8 mouse cellular contexts compared by ENCODE assay signal in genomic region chr4:88209351-88209814, GRCm38 (mm10).
DNase-seq lines count a peak whose midpoint lies in the region; ATAC-seq and TF ChIP-seq lines count a peak whose summit lies in the region.

No protein-coding gene starts in this region.

- WGBS in embryonic facial prominence, embryonic 13.5 days = 68% methylated on average over 3 of the region's 3 CpGs
- 84% methylated on average over 3 of the region's 3 CpGs for WGBS in embryonic facial prominence, embryonic 10.5 days
- WGBS in midbrain, postnatal 0 days = 52% methylated on average over 3 of the region's 3 CpGs
- WGBS in kidney, embryonic 15.5 days = 44% methylated on average over 3 of the region's 3 CpGs

- no peak overlapping the region for H3K9ac ChIP-seq in embryonic facial prominence, embryonic 13.5 days
- H3K9ac ChIP-seq in midbrain, postnatal 0 days (replicated peaks; ENCODE audit: low read length, poor library complexity, severe bottlenecking) = no peak overlapping the region
- H3K9ac ChIP-seq in kidney, embryonic 15.5 days = no peak overlapping the region

- peak; percentile 15; the same call in 1 of the 2 replicates for ATAC-seq in embryonic facial prominence, embryonic 13.5 days (ENCODE audit: insufficient number of reproducible peaks, insufficient read depth, low FRiP score, low TSS enrichment, low read depth)
- ATAC-seq in midbrain, postnatal 0 days (ENCODE audit: low FRiP score) = peak; percentile 20; the same call in 1 of the 2 replicates
- ATAC-seq in kidney, embryonic 15.5 days (replicated peaks; ENCODE audit: low FRiP score) = no peak

- H3K36me3 ChIP-seq in embryonic facial prominence, embryonic 13.5 days = no peaks in the 10 kb centered on the region
- H3K36me3 ChIP-seq in embryonic facial prominence, embryonic 10.5 days (replicated peaks) = no peaks in the 10 kb centered on the region
- H3K36me3 ChIP-seq in midbrain, postnatal 0 days (ENCODE audit: insufficient read depth, low read length) = no peaks in the 10 kb centered on the region
- no peaks in the 10 kb centered on the region for H3K36me3 ChIP-seq in kidney, embryonic 15.5 days

- H3K27me3 ChIP-seq in embryonic facial prominence, embryonic 13.5 days = no peaks in the 10 kb centered on the region
- H3K27me3 ChIP-seq in embryonic facial prominence, embryonic 10.5 days (replicated peaks; ENCODE audit: low read depth, poor library complexity, severe bottlenecking) = no peaks in the 10 kb centered on the region
- no peaks in the 10 kb centered on the region for H3K27me3 ChIP-seq in midbrain, postnatal 0 days (ENCODE audit: insufficient read depth, low read length)
- no peaks in the 10 kb centered on the region for H3K27me3 ChIP-seq in kidney, embryonic 15.5 days

- DNase-seq in embryonic facial prominence, embryonic 10.5 days (ENCODE audit: low spot score) = no peak
- peak; percentile 36 for DNase-seq in urinary bladder, postnatal 14 days (ENCODE audit: low spot score)
- DNase-seq in urinary bladder, postnatal 10 days (ENCODE audit: low spot score) = no peak
- DNase-seq in left cerebral cortex, adult 11 months (ENCODE audit: low spot score) = peak; percentile 28
- DNase-seq in midbrain, postnatal 0 days (ENCODE audit: low spot score) = peak; percentile 73
- DNase-seq in c-Kit-positive CD71-positive TER-119-positive erythroid progenitor cells, embryonic 14.5 days (ENCODE audit: low spot score) = no peak

- no peaks in the 10 kb centered on the region for H3K9me3 ChIP-seq in embryonic facial prominence, embryonic 13.5 days
- no peaks in the 10 kb centered on the region for H3K9me3 ChIP-seq in embryonic facial prominence, embryonic 10.5 days
- H3K9me3 ChIP-seq in midbrain, postnatal 0 days (ENCODE audit: low read length) = no peaks in the 10 kb centered on the region
- H3K9me3 ChIP-seq in kidney, embryonic 15.5 days (replicated peaks) = no peaks in the 10 kb centered on the region

- no peak overlapping the region for H3K4me3 ChIP-seq in embryonic facial prominence, embryonic 13.5 days
- no peak overlapping the region for H3K4me3 ChIP-seq in embryonic facial prominence, embryonic 10.5 days
- H3K4me3 ChIP-seq in midbrain, postnatal 0 days (ENCODE audit: low read depth, low read length) = no peak overlapping the region
- H3K4me3 ChIP-seq in kidney, embryonic 15.5 days (replicated peaks) = no peak overlapping the region

- no peaks in the 10 kb centered on the region for H3K4me1 ChIP-seq in embryonic facial prominence, embryonic 13.5 days
- H3K4me1 ChIP-seq in embryonic facial prominence, embryonic 10.5 days = no peaks in the 10 kb centered on the region
- peaks cover 8% of the 10 kb centered on the region; the same call in 1 of the 2 replicates for H3K4me1 ChIP-seq in midbrain, postnatal 0 days (ENCODE audit: insufficient read depth, low read length)
- H3K4me1 ChIP-seq in kidney, embryonic 15.5 days = no peaks in the 10 kb centered on the region

- H3K27ac ChIP-seq in embryonic facial prominence, embryonic 13.5 days = no peak overlapping the region
- no peak overlapping the region for H3K27ac ChIP-seq in embryonic facial prominence, embryonic 10.5 days (replicated peaks)
- no peak overlapping the region for H3K27ac ChIP-seq in midbrain, postnatal 0 days (ENCODE audit: low read depth, low read length)
- no peak overlapping the region for H3K27ac ChIP-seq in kidney, embryonic 15.5 days

- no peak overlapping the region for H3K4me2 ChIP-seq in embryonic facial prominence, embryonic 13.5 days
- no peak overlapping the region for H3K4me2 ChIP-seq in midbrain, postnatal 0 days (ENCODE audit: low read depth, low read length, poor library complexity, severe bottlenecking)
- H3K4me2 ChIP-seq in kidney, embryonic 15.5 days = no peak overlapping the region

- TF ChIP-seq CTCF in midbrain, postnatal 0 days (IDR thresholded peaks at IDR 0.05) = no peak

Comparison
In these comparisons a context has a peak if more than half of its experiments do, and no peak if none do; other contexts are left out.
1. DNase-seq: peak in urinary bladder, postnatal 14 days (single experiment), left cerebral cortex, adult 11 months (single experiment) and midbrain, postnatal 0 days (single experiment); none in embryonic facial prominence, embryonic 10.5 days (single experiment), urinary bladder, postnatal 10 days (single experiment) and c-Kit-positive CD71-positive TER-119-positive erythroid progenitor cells, embryonic 14.5 days (single experiment).